Mouse (Mus musculus): Measurements from ENCODE around the gene Gapvd1. TPM values are rescaled to one million over a fixed set of nuclear protein-coding genes. Genes with fewer than 3 reads are reported as not detected.

The Gapvd1 gene
- polyA plus RNA-seq (2012; rRNA removed; ENCODE audit: low replicate concordance): 17.1 and 24.7 TPM in 2 replicates

DNA sequence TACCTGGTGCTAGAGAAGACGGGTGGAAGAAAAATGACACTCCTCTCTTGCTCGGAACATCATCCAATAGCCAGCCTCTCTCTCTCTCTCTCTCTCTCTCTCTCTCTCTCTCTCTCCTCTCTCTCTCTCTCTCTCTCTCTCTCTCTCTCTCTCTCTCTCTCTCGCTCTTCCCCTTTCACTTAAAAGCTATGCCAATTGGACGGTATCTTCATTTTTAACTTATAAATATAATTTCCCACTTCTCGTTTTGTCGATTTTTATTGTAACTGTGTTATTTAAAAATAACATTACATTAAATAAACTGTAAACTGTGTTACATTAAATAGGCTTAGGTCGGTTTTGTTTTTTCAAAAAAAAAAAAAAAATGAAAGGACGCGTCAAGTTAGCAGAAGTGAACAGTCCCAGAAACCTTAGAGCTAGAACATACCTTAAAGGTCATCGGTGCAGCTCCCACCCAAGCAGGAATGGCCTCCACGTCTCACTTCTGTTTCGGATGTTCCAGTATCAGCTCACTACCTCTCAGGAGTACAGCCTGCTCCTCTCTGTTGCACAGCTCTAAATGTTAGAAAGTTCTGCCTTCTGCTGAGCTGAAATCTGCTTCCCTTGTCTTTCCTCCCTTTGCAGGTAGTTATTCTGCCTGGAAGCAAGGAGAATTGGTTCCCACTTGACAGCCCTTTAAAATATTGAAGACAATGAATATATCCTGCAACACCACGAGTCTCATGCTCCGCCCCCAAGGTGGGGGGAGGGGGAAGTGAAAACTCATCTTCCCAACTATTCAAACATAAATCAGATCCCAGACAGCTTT is at the start of gene Gapvd1:
TSS of gene Gapvd1 (minus strand) at position 682 of the 808 bp plus-strand sequence.

DNA sequence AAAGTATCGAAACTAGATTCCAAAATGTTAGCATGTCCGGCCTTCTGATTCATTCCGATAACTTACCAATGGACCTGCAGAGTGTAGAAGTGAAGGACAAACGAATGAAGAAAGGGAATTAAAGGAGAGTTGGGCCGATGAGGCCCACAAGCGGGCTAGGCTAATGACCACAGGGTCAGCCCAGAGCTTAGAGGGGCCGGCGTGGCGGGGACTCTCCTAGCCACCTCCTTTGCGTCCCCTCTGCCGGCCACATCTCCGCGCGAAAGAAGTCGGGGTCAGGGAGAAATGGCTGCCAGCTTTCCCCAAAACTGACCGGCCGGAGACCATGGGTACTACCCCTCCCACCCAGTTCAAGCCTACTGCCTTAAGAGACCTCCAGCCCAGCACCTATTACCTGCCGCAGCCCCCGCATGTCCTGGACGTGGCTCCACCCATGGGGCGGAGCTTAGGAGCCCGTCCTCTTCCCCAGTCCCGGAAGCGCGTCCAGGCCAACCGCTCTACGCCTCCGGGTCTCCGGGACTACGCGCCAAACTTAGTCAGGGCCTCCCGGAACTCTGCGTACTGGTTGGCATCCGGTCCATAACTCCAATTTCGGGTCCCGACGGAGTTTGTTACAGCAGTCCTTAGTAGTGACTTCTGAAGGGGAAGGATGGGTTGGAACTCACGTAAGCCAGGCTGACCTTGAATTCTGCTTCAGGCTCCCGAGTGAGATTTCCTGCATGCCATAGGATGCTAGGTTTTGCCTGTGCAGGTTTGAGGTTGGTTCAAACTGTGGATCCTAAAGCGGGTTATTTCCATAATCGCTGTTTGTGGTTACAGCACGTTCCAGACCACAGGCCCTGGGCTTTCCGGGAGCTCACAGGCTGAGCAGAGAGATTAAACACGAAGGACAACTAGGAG is 44.6 kb upstream of the Gapvd1 start, which contains the start of gene Rabepk:
TSS of gene Rabepk (minus strand) at position 556 of the 900 bp plus-strand sequence.

DNA sequence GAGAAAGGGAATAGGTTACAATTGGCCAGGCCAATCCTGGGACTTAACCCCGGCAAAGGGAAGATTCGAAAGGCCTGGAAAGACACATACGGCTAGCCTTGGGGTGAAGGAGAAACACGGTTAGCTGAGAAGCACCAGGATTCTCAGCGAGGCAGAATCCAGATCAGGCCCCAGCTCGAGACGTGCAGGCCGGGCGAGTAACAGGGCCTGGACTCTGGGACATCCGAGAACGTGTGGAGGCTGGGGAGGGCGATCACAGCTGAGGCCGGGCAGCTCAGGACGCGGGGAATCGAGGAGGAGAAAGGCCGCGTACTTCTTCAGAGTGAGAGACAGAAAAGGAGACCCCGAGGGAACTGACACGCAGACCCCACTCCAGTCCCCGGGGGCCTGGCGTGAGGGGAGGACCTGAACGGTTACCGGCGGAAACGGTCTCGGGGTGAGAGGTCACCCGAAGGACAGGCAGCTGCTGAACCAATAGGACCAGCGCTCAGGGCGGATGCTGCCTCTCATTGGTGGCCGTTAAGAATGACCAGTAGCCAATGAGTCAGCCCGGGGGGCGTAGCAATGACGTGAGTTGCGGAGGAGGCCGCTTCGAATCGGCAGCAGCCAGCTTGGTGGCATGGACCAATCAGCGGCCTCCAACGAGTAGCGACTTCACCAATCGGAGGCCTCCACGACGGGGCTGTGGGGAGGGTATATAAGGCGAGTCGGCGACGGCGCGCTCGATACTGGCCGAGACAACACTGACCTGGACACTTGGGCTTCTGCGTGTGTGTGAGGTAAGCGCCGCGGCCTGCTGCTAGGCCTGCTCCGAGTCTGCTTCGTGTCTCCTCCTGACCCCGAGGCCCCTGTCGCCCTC is 16.6 kb upstream of the Gapvd1 start, which contains the start of gene Hspa5:
TSS of gene Hspa5 (plus strand) at position 603 of the 859 bp plus-strand sequence.

Other genes starting within 250 kb of the Gapvd1 start
- gene Hspa5, start 16.7 kb upstream of the Gapvd1 start, polyA plus RNA-seq (2012; rRNA removed; ENCODE audit: low replicate concordance): 217 and 588 TPM in 2 replicates
- gene Rabepk, start 44.7 kb upstream of the Gapvd1 start, polyA plus RNA-seq (2012; rRNA removed; ENCODE audit: low replicate concordance): 42.5 and 49.8 TPM in 2 replicates
- 66.0 and 74.3 TPM in 2 replicates for gene Fbxw2, start 71.1 kb upstream of the Gapvd1 start, polyA plus RNA-seq (2012; rRNA removed; ENCODE audit: low replicate concordance)
- not detected in 2 replicates for gene Gm34653, start 77.8 kb upstream of the Gapvd1 start, polyA plus RNA-seq (2012; rRNA removed; ENCODE audit: low replicate concordance)
- 2.5 and 5.7 TPM in 2 replicates for gene Cutal, start 119.2 kb upstream of the Gapvd1 start, polyA plus RNA-seq (2012; rRNA removed; ENCODE audit: low replicate concordance)
- 16.3 and 22.1 TPM in 2 replicates for gene Psmd5, start 119.7 kb upstream of the Gapvd1 start, polyA plus RNA-seq (2012; rRNA removed; ENCODE audit: low replicate concordance)
- gene Phf19, start 158.8 kb upstream of the Gapvd1 start, polyA plus RNA-seq (2012; rRNA removed; ENCODE audit: low replicate concordance): 1.7 and 3.5 TPM in 2 replicates
- 10.3 and 11.0 TPM in 2 replicates for gene Traf1, start 206.5 kb upstream of the Gapvd1 start, polyA plus RNA-seq (2012; rRNA removed; ENCODE audit: low replicate concordance)